Mouse (Mus musculus): Measurements from ENCODE around the gene 4930524J08Rik. TPM values are rescaled to one million over a fixed set of nuclear protein-coding genes. Genes with fewer than 3 reads are reported as not detected.

4930524J08Rik gene
- total RNA-seq, 2 experiments from 2014 or later, result not detected

DNA sequence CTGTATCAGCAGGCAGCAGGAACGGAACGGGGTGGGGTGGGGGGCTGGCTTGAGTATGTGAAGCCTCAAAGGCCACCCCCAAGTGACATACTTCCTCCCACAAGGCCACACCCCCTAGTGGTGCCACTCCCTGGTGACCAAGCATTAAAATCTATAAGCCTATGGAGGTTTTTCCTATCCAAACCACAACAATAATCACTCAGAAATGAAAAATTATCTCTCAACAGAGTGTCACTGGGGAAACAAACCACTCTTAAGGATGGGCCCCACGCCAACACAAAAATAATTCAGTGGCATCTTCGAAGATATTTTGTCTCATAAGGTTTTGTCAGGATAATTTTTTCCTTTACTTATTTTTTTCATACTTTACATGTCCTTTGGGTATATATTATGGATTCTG, 25.0 kb downstream of the 4930524J08Rik start:
- DNase-seq (ENCODE audit: low spot score), result no peak

DNA sequence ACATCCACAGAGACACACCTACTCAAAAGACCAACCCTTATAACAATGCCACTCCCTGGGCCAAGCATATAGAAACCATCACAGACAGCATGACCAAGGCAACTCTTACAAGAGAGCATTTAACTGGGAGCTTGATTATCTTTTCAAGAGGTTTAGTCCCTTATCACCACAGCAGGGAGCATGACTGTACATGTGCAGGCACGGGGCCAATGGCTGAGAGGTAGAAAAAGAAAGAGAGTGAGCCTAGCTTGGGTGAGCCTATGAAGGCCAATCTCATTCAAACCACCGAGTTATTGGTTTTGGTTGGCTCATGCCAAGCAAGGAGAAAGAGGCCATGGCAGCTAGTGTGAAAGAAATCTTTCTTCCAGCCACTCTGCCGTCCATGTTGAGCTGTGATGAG, 26.6 kb downstream of the 4930524J08Rik start:
- no peak for DNase-seq (ENCODE audit: low spot score)

GRCm38 (mm10) chr5:100005896-100006295, 27.0 kb downstream of the 4930524J08Rik start:
- no peak for DNase-seq (ENCODE audit: low spot score)

GRCm38 (mm10) chr5:100006324-100007039, 27.6 kb downstream of the 4930524J08Rik start:
- no peak for DNase-seq (ENCODE audit: low spot score)

GRCm38 (mm10) chr5:100007040-100007375, 28.1 kb downstream of the 4930524J08Rik start:
- no peak for DNase-seq (ENCODE audit: low spot score)

DNA sequence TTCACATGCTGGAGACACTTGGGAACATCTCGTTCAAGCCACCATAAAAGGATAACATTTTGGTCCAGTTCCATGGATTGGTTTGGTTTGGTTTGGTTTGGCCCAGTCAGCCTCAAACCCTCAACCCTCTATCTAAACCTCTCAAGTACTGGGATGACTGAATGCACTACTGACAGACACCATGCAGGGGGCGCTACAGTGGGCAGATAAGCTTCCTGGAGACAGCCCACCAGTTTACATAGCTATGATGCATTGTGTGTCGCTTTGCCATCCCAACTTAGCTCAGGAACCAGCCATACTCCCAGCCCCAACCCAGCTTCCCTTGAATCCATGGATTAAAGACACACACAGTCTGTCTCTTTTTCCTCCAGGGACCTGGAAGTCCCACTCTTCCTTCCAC, 29.6 kb downstream of the 4930524J08Rik start:
- no peak for DNase-seq (ENCODE audit: low spot score)

DNA sequence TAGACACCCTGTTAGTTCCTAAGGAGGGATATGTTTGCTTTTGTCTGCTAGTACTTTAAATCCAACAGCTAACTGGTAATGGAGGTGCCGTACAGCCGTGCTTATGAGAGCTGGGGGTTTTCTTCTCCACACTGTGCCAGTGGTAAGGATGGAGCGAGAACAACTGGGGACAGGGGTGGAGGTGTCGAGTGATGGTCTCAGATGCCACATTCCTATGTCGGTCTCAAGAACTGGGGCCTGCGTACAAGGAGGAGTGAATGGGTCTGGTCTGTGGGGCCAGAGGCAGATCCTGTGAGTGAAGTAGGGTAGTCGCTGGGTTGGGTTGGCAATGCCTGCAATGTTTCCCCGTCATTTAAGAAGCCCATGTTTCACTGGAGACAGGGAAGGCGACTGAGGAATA, 33.7 kb downstream of the 4930524J08Rik start:
- no peak for DNase-seq (ENCODE audit: low spot score)

DNA sequence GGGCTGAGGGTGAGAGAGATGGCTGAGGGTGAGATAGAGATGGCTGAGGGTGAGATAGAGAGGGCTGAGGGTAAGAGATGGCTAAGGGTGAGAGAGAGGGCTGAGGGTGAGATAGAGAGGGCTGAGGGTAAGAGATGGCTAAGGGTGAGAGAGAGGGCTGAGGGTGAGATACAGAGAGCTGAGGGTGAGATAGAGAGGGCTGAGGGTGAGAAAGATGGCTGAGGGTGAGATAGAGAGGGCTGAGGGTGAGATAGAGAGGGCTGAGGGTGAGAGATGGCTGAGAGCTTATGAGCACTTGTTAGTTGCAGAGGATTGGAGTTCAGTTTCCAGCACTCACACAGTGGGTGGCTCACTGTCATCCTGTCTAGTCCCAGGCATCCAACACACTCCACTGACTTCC, 41.2 kb downstream of the 4930524J08Rik start:
- DNase-seq (ENCODE audit: low spot score), result no peak

- DNase-seq (ENCODE audit: low spot score), result no peak
These were observed 45.5 kb downstream of the 4930524J08Rik start for GRCm38 (mm10) chr5:100024403-100024802.

GRCm38 (mm10) chr5:100024868-100025267, 46.0 kb downstream of the 4930524J08Rik start:
- DNase-seq (ENCODE audit: low spot score), result no peak

Other genes starting within 250 kb of the 4930524J08Rik start
- under 1 TPM; 0.32 to 0.52 TPM for gene Rasgef1b, start 250.0 kb upstream of the 4930524J08Rik start, total RNA-seq (2021)
- not detected for gene Vamp9, start 72.8 kb upstream of the 4930524J08Rik start, total RNA-seq (2021)
- gene Hnrnpd, start 123 bp upstream of the 4930524J08Rik start, total RNA-seq (2021), result 10 to 100 TPM; 74.5 to 74.7 TPM
- 10 to 100 TPM; 67.4 to 67.7 TPM for gene Hnrnpdl, start 60.6 kb downstream of the 4930524J08Rik start, total RNA-seq (2021)
- gene Enoph1, start 60.9 kb downstream of the 4930524J08Rik start, total RNA-seq (2021), result 1 to 10 TPM; 6.4 to 8.0 TPM
- 1 to 10 TPM in 1 of 2 experiments, under 1 TPM in 1; 0.91 to 1.3 TPM for gene Tmem150c, start 180.7 kb downstream of the 4930524J08Rik start, total RNA-seq (2021)